Mouse (Mus musculus): ENCODE measurements around the gene Tgfb2. TPM values are rescaled to one million over a fixed set of nuclear protein-coding genes. Genes with fewer than 3 reads are reported as not detected.

The Tgfb2 gene
- polyA plus RNA-seq, 1 experiment, result 1.5 TPM

GRCm38 (mm10) chr1:186726117-186726516 is 20.3 kb upstream of the Tgfb2 start:
- no peaks in the 10 kb centered on the region for H3K27me3 ChIP-seq (replicated peaks; ENCODE audit: control insufficient read depth, insufficient read depth, low read length)
- no peak overlapping the region for H3K4me3 ChIP-seq (ENCODE audit: insufficient read depth, low read depth, low read length)
- TF ChIP-seq POLR2A (IDR thresholded peaks at IDR 0.05; ENCODE audit: low read depth, low read length), result no peak
- no peak for TF ChIP-seq CTCF (conservative IDR thresholded peaks at IDR 0.05; ENCODE audit: insufficient read depth, insufficient read length, low read depth, low read length)
- H3K36me3 ChIP-seq (ENCODE audit: control insufficient read depth, insufficient read depth, low read length), result no peaks in the 10 kb centered on the region
- H3K4me1 ChIP-seq (ENCODE audit: control insufficient read depth, insufficient read depth, low read length), result no peaks in the 10 kb centered on the region
- no peak overlapping the region for H3K27ac ChIP-seq (ENCODE audit: insufficient read depth, low read depth, low read length)
- WGBS, result 45% methylated on average over 7 of the region's 7 CpGs
- DNase-seq, result peak; percentile 48

- 89% methylated on average over 9 of the region's 9 CpGs for WGBS
- H3K4me3 ChIP-seq (ENCODE audit: insufficient read depth, low read depth, low read length), result no peak overlapping the region
- no peaks in the 10 kb centered on the region for H3K27me3 ChIP-seq (replicated peaks; ENCODE audit: control insufficient read depth, insufficient read depth, low read length)
- H3K4me1 ChIP-seq (ENCODE audit: control insufficient read depth, insufficient read depth, low read length), result no peaks in the 10 kb centered on the region
- no peak for DNase-seq
- H3K36me3 ChIP-seq (ENCODE audit: control insufficient read depth, insufficient read depth, low read length), result no peaks in the 10 kb centered on the region
- no peak overlapping the region for H3K27ac ChIP-seq (ENCODE audit: insufficient read depth, low read depth, low read length)
- TF ChIP-seq POLR2A (IDR thresholded peaks at IDR 0.05; ENCODE audit: low read depth, low read length) (no peak), CTCF (conservative IDR thresholded peaks at IDR 0.05; ENCODE audit: insufficient read depth, insufficient read length, low read depth, low read length) (no peak)
Measured at GRCm38 (mm10) chr1:186722299-186722698, 16.5 kb upstream of the Tgfb2 start.

- peak; percentile 80 for DNase-seq
- no peaks in the 10 kb centered on the region for H3K27me3 ChIP-seq (replicated peaks; ENCODE audit: control insufficient read depth, insufficient read depth, low read length)
- H3K36me3 ChIP-seq (ENCODE audit: control insufficient read depth, insufficient read depth, low read length), result no peaks in the 10 kb centered on the region
- no peak overlapping the region for H3K4me3 ChIP-seq (ENCODE audit: insufficient read depth, low read depth, low read length)
- H3K27ac ChIP-seq (ENCODE audit: insufficient read depth, low read depth, low read length), result no peak overlapping the region
- no peak for TF ChIP-seq POLR2A (IDR thresholded peaks at IDR 0.05; ENCODE audit: low read depth, low read length)
- peak; percentile 100 for TF ChIP-seq CTCF (conservative IDR thresholded peaks at IDR 0.05; ENCODE audit: insufficient read depth, insufficient read length, low read depth, low read length)
- 15% methylated on average over 12 of the region's 12 CpGs for WGBS
- no peaks in the 10 kb centered on the region for H3K4me1 ChIP-seq (ENCODE audit: control insufficient read depth, insufficient read depth, low read length)
Measured at GRCm38 (mm10) chr1:186721846-186722245, 16.1 kb upstream of the Tgfb2 start.

GRCm38 (mm10) chr1:186721166-186721565 is 15.4 kb upstream of the Tgfb2 start:
- no peaks in the 10 kb centered on the region for H3K27me3 ChIP-seq (replicated peaks; ENCODE audit: control insufficient read depth, insufficient read depth, low read length)
- TF ChIP-seq POLR2A (IDR thresholded peaks at IDR 0.05; ENCODE audit: low read depth, low read length) (no peak), CTCF (conservative IDR thresholded peaks at IDR 0.05; ENCODE audit: insufficient read depth, insufficient read length, low read depth, low read length) (no peak)
- no peak overlapping the region for H3K4me3 ChIP-seq (ENCODE audit: insufficient read depth, low read depth, low read length)
- DNase-seq, result peak; percentile 45
- H3K4me1 ChIP-seq (ENCODE audit: control insufficient read depth, insufficient read depth, low read length), result no peaks in the 10 kb centered on the region
- H3K36me3 ChIP-seq (ENCODE audit: control insufficient read depth, insufficient read depth, low read length), result no peaks in the 10 kb centered on the region
- no peak overlapping the region for H3K27ac ChIP-seq (ENCODE audit: insufficient read depth, low read depth, low read length)
- WGBS, result 54% methylated on average over 11 of the region's 11 CpGs

- no peak for DNase-seq
- Histone ChIP-seq H3K4me1 (ENCODE audit: control insufficient read depth, insufficient read depth, low read length) (no peaks in the 10 kb centered on the region), H3K27ac (ENCODE audit: insufficient read depth, low read depth, low read length) (no peak overlapping the region), H3K27me3 (replicated peaks; ENCODE audit: control insufficient read depth, insufficient read depth, low read length) (no peaks in the 10 kb centered on the region), H3K4me3 (ENCODE audit: insufficient read depth, low read depth, low read length) (no peak overlapping the region), H3K36me3 (ENCODE audit: control insufficient read depth, insufficient read depth, low read length) (no peaks in the 10 kb centered on the region)
- 94% methylated on average over 9 of the region's 9 CpGs for WGBS
- TF ChIP-seq CTCF (conservative IDR thresholded peaks at IDR 0.05; ENCODE audit: insufficient read depth, insufficient read length, low read depth, low read length) (peak; percentile 30; the same call in 1 of the 2 replicates), POLR2A (IDR thresholded peaks at IDR 0.05; ENCODE audit: low read depth, low read length) (no peak)
Measured at GRCm38 (mm10) chr1:186719708-186720107, 13.9 kb upstream of the Tgfb2 start.

GRCm38 (mm10) chr1:186718881-186719280 is 13.1 kb upstream of the Tgfb2 start:
- Histone ChIP-seq H3K27ac (ENCODE audit: insufficient read depth, low read depth, low read length) (no peak overlapping the region), H3K27me3 (replicated peaks; ENCODE audit: control insufficient read depth, insufficient read depth, low read length) (no peaks in the 10 kb centered on the region), H3K4me3 (ENCODE audit: insufficient read depth, low read depth, low read length) (no peak overlapping the region), H3K36me3 (ENCODE audit: control insufficient read depth, insufficient read depth, low read length) (no peaks in the 10 kb centered on the region), H3K4me1 (ENCODE audit: control insufficient read depth, insufficient read depth, low read length) (no peaks in the 10 kb centered on the region)
- peak; percentile 58 for DNase-seq
- TF ChIP-seq POLR2A (IDR thresholded peaks at IDR 0.05; ENCODE audit: low read depth, low read length) (no peak), CTCF (conservative IDR thresholded peaks at IDR 0.05; ENCODE audit: insufficient read depth, insufficient read length, low read depth, low read length) (no peak)
- 59% methylated on average over 5 of the region's 5 CpGs for WGBS

- no peaks in the 10 kb centered on the region for H3K36me3 ChIP-seq (ENCODE audit: control insufficient read depth, insufficient read depth, low read length)
- H3K27me3 ChIP-seq (replicated peaks; ENCODE audit: control insufficient read depth, insufficient read depth, low read length), result no peaks in the 10 kb centered on the region
- no peak overlapping the region for H3K27ac ChIP-seq (ENCODE audit: insufficient read depth, low read depth, low read length)
- DNase-seq, result no peak
- H3K4me3 ChIP-seq (ENCODE audit: insufficient read depth, low read depth, low read length), result no peak overlapping the region
- TF ChIP-seq CTCF (conservative IDR thresholded peaks at IDR 0.05; ENCODE audit: insufficient read depth, insufficient read length, low read depth, low read length) (no peak), POLR2A (IDR thresholded peaks at IDR 0.05; ENCODE audit: low read depth, low read length) (no peak)
- no peaks in the 10 kb centered on the region for H3K4me1 ChIP-seq (ENCODE audit: control insufficient read depth, insufficient read depth, low read length)
- WGBS, result 76% methylated on average over 17 of the region's 17 CpGs
Measured at GRCm38 (mm10) chr1:186714980-186715896, 9.4 kb upstream of the Tgfb2 start.

Measured in kidney, adult 2 months (tissue).